Mouse (Mus musculus) hindbrain, embryonic 10.5 days (tissue): ENCODE data around the gene Lao1. TPM values are rescaled to one million over a fixed set of nuclear protein-coding genes. Genes with fewer than 3 reads are reported as not detected.

Source experiments
- polyA plus RNA-seq: library from polyadenylated mRNA; unstranded; fragments of >200 nt; fragmentation: Nextera tagmentation; extraction: Ambion mirVana; gene quantifications from 2 replicates; pipeline ENCODE4 v1.2.1, GENCODE M21; 2016

Gene Lao1
- polyA plus RNA-seq, 1 experiment from 2014 or later = not detected

Other genes starting within 250 kb of the Lao1 start
- not detected in 2 replicates for gene Olfr1340, start 241.4 kb upstream of the Lao1 start, polyA plus RNA-seq
- not detected in 2 replicates for gene Olfr1339, start 229.4 kb upstream of the Lao1 start, polyA plus RNA-seq
- not detected in 2 replicates for gene Olfr1338, start 202.8 kb upstream of the Lao1 start, polyA plus RNA-seq
- gene Olfr1337, start 179.0 kb upstream of the Lao1 start, polyA plus RNA-seq = not detected in 2 replicates
- not detected in 2 replicates for gene Olfr1335, start 151.6 kb upstream of the Lao1 start, polyA plus RNA-seq
- not detected in 2 replicates for gene Olfr1333, start 125.3 kb upstream of the Lao1 start, polyA plus RNA-seq
- gene Olfr1331, start 96.9 kb upstream of the Lao1 start, polyA plus RNA-seq = not detected in 2 replicates
- gene Olfr1330, start 73.0 kb upstream of the Lao1 start, polyA plus RNA-seq = not detected in 2 replicates
- not detected in 2 replicates for gene Olfr1329, start 44.1 kb upstream of the Lao1 start, polyA plus RNA-seq
- not detected in 2 replicates for gene Olfr1328, start 23.0 kb upstream of the Lao1 start, polyA plus RNA-seq
- 153 and 228 TPM in 2 replicates for gene Slc2a1, start 147.1 kb downstream of the Lao1 start, polyA plus RNA-seq
- 10.0 and 11.0 TPM in 2 replicates for gene Zfp691, start 212.6 kb downstream of the Lao1 start, polyA plus RNA-seq
- gene Ermap, start 228.4 kb downstream of the Lao1 start, polyA plus RNA-seq = 7.0 and 12.1 TPM in 2 replicates
- 149 and 182 TPM in 2 replicates for gene Svbp, start 233.7 kb downstream of the Lao1 start, polyA plus RNA-seq